Mouse (Mus musculus): ENCODE measurements around the gene Exosc7.

- TF ChIP-seq CTCF (IDR thresholded peaks at IDR 0.05; ENCODE audit: low read depth) (no peak), EP300 (IDR thresholded peaks at IDR 0.05; ENCODE audit: low read depth) (no peak)
Observed at GRCm38 (mm10) chr9:123127663-123128062, 14.6 kb downstream of the Exosc7 start.
